Mouse (Mus musculus): ENCODE data around the gene Chst14.

The Chst14 gene

DNA sequence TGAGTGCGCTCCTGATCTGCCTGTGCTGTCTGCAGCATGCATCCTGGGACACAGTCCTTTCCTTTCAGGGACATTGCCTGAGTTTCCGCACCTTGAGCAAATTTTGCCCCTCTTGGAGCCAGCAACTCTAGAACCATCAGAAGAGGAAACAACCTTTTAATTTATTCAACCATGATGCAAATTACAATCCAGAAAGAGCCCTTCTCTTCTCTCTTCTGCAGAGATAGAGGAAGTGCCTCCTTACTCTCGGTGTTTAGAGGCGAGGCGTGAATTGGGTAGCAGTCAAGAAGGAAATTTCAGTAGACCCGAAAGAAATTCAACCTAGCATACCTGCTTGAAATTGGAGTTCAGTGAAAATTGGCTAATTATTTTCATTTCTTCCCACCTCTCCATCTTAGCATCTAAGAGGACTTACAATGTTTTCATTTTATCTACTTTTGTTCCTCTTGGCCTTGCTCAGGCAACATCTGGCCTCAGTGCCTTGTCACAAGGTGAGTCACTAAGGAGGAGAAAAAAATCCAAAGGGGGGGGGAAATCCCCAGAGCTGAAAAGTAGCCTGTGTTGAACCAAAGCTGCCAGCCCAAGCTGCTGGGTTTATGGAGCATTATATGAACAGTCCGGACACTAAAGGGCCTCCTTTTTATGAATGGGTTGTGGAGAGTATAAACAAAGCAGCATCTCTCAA is 20.7 kb upstream of the Chst14 start:
- DNase-seq (ENCODE audit: low read depth, low spot score): no peak

DNA sequence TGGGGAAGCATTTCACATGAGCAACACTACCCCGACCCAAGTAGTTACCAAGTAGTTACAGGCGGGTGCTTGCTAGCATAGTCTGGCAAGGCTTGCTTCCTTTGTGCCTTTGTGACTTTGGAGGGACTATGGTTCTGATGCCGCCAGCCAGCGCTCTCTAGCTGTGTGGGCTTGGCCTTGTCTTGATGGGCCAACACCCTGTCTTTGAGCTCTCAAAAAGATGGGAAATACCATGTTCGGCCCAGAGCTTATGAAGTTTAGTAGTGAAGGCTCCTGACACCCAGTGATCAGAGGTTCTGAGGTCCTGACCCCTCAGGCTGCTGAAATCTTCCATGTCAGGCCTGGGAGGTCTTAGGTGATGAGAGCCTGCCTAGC is 20.2 kb upstream of the Chst14 start:
- no peak for DNase-seq (ENCODE audit: low read depth, low spot score)

DNA sequence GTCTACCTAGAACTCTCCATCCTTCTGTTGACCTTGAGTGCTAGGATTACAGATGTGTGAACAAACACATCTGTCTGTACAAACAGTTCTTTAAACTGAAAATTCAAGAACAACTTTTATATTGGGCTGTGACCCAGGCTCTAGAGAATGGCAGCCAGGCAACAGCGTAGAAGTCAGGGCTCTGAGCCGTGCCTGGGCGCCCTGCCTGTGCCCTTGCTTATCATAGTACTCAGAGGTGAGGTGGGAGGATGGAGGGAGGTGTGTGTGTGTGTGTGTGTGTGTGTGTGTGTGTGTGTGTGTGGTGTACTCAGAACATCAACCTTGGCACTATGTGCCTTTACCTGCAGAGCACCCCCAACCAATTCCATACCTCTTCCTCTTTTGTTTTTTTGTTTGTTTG is 18.5 kb upstream of the Chst14 start:
- no peak for DNase-seq (ENCODE audit: low read depth, low spot score)

DNA sequence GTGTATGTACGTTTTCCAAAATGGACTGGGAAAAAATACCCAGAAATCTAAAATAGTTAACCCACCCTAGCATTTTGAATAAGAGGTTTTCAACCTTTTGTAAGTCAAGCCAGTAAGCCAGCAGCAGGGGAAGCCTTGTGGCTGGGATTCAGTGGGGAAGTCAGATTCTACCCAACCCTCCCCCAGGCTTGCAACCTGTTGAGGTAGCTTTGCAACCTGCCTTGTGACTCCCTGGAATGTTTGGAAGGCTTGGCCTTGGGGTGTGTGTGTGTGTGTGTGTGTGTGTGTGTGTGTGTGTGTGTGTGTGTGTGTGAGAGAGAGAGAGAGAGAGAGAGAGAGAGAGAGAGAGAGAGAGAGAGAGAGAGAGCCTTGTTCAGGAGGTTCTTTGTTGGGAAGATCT is 17.1 kb upstream of the Chst14 start:
- no peak for DNase-seq (ENCODE audit: low read depth, low spot score)

DNA sequence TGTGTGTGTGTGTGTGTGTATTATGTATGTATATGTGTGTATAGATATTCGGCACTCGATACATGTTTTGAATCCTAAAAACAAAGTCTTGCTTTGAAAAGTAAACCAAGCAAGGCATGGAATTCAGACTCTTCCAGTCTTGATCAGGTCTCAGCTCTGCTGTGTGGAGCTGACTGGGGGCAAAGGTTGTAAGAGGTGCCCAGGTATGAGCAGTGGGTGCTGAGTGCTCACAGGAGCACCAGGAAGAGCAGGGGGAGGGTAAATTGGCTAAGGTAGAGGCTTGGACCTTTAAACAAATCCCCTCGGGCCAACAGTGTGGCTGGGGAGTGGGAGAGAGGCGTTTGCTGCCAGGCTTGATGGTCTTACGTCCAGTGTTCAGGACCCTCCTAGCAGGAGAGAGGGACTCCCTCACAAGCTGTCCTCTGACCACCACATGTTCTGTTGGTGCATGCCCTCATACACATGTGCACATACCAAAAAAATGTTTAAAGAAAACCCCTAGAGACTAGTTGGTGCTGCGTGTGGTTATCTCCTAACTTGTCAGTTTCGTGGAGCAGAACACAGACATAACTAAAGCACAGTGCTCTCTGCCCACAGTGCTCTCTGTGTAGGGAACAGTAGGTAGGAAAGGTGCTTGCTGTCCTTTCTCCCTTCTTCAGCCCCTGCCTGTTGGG is 15.6 kb upstream of the Chst14 start:
- DNase-seq (ENCODE audit: low read depth, low spot score): no peak

DNA sequence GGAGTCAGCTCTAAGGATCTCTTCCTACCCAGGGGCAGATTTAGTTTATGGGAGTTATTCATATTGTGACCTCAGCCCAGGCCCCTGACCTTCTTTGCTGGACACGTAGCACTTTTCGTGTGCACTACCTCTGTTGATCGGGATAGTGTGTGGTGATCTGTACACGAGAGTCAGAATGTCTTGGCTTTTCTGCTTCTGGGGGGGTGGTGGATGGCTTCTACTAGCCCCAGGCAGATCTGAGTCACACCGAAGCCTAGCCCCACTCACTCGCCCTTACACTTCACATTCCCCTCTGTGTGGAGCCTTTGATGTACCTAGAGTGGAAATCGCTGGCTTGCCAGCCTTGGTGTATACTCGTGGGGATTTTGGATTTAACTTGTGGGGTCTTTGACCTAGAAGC is 13.6 kb upstream of the Chst14 start:
- no peak for DNase-seq (ENCODE audit: low read depth, low spot score)

DNA sequence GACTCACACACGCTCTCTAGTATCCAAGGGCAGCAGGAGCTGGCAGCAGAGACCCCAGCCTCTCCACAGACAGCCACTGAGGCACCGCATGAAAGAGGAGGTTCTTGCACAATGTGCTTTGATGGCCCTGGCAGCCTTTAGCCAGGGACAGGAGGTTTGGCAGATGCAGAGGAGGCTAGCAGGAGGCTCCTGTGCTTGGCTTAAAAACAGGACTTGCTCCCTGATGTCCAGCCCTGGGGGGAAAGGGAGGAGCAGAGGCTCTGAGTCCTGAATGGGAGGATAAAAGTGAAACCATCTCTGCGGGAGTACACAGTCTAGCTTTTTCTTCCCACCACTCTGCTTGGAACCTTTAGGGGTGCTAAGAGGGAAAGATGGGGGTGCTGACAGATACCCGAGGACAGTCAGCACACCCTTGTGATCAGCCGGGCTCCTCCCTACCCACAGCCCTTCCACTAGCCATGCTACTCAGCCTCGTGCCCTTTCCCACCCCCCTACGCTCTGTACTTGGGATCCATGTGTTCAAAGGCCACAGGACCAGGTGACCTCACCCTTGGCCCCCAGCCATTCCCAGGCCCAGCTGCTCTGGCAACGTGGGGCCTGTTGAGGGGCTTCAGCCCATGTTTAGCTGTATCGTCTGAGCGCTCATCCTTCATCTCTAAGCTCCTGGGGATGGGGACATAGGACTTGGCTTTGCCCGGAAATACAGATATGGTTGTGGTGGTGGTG is 12.6 kb upstream of the Chst14 start:
- no peak for DNase-seq (ENCODE audit: low read depth, low spot score)

DNA sequence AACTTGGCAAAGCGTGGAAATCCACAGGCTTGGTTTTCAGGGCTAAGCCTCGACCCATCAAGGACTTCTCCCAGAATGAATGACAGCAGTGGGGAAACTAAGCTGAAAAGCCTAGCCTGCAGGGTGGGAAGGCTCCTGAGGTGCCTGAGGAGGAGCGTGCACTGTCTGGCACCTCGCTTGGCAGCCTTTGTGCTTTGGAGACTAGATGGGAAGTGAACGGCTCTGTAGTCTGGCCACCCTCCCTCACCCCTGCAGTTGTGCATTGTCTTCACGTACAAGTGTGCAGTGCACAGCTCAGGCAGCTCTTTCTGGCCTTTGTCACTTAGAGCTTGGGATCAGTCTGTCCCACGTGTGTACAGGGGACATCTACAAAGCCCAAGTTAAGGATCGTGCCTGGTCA is 11.6 kb upstream of the Chst14 start:
- no peak for DNase-seq (ENCODE audit: low read depth, low spot score)

DNA sequence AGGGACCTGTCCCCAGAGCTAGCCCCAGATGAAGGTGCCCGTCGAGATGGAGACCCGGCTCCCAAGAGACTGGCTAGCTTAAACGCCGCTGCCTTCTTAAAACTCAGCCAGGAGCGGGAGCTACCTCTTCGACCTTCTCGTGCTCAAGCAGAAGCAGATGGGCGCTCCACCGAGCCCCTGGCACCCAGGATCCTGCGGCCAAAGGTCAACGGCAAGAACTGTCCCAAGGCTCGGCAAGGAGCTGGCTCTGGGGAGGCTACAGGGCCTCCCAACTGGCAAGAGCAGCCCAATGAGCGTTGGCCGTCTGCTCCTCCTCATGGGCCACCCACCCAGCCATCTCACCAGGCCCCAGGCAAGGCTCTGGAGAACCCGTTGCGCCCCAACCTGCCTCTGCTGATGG is 9.9 kb upstream of the Chst14 start:
- DNase-seq (ENCODE audit: low read depth, low spot score): no peak

DNA sequence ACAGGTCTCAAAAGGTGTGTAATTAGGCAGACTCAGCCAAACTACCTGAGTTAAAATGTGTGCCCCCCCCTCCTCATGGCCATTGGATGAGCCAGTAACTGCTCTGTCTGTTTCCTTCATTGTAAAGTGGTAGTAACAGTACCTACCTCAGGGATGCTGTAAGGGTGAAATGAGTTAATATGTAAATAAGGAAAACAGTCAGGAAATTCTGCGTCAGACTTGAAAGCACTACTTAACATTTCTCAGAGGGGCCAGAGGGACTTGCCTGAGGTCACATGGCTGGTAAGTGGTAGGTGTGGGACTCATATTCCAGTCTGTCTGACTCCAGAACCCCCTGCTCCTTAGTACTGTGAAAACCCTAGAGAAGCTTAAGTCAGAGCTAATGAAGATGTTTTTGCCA is 7.8 kb upstream of the Chst14 start:
- no peak for DNase-seq (ENCODE audit: low read depth, low spot score)

DNA sequence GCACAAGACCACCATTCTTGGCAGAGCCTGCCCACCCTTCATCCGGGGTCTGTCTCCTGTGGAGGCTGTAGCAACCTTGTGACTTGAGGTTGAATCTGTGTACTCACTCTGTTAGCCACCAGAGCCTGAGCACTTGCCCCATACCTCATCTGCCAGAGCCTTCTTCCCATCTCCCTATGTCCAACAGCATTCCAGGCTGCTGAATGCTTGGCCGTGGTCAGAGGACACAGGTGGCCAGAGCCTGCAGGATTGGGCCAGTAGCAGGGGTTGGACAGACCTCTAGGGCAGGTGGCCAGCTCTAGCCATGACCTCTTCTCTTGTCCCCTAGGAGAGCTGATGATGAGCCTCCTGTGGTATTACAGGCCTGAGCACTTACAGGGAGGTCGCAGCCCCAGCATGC is 5.9 kb upstream of the Chst14 start:
- no peak for DNase-seq (ENCODE audit: low read depth, low spot score)

DNA sequence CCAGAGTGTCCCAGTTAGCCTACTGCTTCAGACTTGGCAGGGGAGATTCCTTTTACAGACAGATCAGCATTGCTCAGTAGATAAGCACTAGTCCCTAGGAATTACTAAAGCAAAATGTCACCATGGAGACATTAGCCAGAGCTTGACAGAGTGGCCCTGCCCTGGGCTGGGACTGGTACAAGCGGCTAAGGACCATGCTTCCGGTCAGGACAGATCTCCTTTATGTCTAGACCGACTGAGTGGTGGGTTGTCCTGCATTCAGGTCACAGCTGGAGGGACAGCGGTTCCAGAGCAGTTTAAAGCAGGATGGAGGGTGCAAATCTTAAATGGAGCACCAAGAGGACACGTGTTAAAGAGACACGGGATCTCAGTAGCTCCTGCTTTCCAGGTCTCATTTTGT is 344 bp upstream of the Chst14 start:
- no peak for DNase-seq (ENCODE audit: low read depth, low spot score)

DNA sequence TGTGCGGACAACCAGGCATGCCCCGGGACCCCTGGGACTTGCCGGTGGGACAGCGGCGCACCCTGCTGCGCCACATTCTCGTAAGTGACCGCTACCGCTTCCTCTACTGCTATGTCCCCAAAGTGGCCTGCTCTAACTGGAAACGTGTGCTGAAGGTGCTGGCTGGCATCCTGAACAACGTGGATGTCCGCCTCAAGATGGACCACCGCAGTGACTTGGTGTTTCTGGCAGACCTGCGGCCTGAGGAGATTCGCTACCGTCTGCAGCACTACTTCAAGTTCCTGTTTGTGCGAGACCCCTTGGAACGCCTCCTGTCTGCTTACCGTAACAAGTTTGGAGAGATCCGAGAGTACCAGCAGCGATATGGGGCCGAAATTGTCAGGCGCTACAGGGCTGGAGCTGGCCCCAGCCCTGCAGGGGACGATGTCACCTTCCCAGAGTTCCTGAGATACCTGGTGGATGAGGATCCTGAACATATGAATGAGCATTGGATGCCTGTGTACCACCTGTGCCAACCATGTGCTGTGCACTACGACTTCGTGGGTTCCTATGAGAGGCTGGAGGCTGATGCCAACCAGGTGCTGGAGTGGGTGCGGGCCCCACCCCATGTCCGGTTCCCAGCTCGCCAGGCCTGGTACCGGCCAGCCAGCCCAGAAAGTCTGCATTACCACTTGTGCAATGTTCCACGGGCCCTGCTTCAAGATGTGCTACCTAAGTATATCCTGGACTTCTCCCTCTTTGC is 873 bp downstream of the Chst14 start:
- DNase-seq (ENCODE audit: low read depth, low spot score): no peak

DNA sequence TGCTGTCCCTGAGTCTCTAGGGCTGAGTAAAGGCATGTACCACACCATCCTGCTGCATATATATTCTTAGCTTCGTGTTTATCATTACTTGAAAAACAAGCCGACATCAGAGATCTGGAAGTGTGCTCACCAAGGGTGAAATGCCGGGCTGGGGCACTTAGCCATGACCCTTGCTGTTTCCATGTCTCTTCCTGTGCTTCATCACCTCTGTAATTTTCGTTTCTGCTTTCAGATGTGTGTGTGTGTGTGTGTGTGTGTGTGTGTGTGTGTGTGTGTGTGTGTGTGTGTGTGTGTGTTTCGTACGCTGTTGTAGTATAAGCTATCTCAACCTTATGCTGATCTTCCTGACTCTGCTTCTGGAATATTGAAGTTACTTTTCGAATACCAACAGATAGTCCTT is 15.0 kb downstream of the Chst14 start:
- DNase-seq (ENCODE audit: low read depth, low spot score): no peak

DNA sequence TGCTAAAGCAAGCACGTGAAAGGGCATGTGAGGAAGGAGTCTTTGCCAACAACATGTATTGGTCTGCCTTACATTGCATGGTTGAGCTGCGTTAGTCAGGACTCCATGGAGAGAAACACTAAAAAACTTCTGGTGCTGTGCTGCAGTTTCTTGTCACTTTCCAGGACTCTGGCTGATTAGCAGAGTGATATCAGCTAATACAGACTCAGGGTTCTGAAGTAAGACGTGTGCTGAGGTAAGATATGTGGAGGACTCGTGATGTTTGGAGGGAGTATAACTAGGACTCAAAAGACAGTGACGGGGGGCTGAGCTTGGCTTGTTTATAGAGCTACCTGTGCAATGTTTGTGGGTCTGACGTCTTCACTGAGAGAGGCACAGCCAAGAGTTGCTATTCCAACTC is 16.9 kb downstream of the Chst14 start:
- DNase-seq (ENCODE audit: low read depth, low spot score): no peak

DNA sequence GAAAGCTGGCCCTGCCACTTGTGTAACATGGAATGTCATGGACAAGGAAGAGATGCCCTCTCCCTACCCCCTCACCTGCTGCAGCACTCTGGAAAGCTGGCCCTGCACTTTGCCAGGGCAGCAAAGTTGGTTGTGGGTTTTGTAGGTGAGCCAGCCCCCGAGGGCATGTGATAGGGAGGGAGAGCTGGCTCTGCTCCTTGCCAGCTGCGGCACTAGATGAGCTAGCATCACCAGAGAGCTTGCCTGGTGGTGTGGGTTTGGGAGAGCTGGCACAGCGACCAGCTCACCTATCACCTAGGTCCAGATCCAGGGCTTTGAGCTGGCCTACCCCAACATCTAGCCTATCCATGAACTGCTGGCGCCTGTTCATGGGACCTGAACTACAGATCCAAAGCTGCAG is 22.5 kb downstream of the Chst14 start:
- DNase-seq (ENCODE audit: low read depth, low spot score): no peak

DNA sequence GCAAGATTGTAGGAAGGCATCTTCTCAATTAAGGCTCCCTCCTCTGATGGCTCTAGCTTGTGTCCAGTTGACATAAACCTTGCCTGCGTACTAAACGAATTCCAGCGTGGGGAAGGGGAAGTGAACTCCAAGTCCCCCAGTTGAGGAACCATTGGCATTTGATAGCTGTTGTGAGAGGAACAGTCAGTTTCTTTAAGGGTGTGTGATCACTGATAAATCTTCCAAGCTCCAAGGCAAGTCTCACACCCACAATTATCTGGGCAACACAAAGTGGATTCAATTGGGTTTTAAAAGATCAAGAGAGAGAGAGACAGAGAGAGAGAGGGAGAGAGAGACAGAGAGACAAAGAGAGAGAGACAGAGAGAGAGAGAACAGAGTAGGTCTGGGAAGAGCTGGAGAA is 23.4 kb downstream of the Chst14 start:
- no peak for DNase-seq (ENCODE audit: low read depth, low spot score)

DNA sequence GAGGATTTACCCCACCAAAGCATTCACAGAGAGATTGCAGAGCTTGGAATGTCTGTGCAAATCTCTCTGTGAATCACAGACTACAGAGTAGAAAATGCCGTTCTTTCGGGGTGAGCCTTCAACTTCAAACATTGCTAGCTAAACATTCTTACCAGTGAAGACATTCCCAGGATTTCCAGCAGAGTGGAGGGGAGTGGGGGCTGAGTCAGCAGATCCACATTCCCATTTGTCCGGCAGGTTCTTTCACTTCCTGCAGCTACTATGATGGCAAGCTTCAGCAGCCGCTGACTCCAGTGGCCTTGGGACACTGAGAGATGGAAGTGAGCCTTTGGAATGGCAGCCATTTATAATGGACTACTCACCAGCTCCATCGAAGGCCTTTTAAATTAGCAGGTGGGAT is 30.2 kb downstream of the Chst14 start:
- no peak for DNase-seq (ENCODE audit: low read depth, low spot score)

DNA sequence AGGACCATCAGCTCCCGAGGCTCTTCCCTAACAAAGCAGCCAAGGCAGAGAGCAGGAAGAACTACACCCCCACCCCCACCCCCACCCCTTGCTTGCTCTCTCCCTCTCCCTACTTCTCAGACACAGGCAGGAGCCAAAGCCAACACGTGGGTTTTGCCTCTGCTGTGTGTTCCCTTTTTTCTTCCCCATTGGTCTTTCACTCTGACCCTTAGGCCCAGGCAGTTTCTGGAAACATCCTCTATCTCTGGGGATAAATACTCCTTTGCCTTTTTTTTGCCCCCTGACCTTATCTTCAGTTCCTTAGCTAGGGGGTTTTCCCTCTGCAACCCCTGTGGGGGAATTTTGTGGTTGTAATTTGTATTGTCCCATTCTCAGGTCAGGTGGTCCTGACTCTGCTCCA is 33.3 kb downstream of the Chst14 start:
- DNase-seq (ENCODE audit: low read depth, low spot score): no peak

DNA sequence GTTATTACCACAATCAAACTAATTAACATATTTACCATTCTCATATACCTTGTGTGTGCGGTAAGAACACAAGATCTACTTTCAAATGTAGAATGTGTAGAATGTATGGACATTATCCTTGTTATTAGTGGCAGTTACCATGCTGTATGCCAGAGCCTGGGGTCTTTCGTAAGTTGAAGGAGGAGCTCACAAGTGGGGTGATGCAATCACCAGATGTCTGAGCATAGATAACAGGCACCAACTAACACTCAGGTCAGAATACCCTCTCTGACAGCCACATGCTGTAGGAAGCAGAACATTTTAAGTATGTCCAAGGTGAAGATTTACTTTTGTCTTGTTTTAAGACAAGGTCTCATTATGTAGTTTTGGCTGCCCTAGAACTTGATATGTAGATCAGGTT is 34.1 kb downstream of the Chst14 start:
- no peak for DNase-seq (ENCODE audit: low read depth, low spot score)

DNA sequence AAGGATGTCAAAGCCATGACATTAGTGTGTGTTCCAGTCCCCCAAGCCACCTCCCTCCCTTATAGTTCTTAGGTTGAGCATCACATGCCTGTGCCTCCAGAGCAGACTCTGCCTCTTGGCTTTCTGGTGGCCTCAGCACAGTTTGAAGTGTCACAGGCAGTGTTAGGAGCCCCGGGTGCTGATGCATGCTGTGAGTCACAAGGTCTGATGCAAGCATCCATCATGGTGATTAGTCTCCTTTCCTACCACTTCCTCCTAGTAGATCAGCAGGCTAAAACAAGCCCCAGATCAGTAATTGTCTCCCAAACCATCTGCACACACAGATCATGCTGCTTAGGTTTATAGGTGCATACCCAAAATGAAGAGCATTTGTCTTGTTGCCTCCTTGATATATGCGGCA is 35.2 kb downstream of the Chst14 start:
- no peak for DNase-seq (ENCODE audit: low read depth, low spot score)

DNA sequence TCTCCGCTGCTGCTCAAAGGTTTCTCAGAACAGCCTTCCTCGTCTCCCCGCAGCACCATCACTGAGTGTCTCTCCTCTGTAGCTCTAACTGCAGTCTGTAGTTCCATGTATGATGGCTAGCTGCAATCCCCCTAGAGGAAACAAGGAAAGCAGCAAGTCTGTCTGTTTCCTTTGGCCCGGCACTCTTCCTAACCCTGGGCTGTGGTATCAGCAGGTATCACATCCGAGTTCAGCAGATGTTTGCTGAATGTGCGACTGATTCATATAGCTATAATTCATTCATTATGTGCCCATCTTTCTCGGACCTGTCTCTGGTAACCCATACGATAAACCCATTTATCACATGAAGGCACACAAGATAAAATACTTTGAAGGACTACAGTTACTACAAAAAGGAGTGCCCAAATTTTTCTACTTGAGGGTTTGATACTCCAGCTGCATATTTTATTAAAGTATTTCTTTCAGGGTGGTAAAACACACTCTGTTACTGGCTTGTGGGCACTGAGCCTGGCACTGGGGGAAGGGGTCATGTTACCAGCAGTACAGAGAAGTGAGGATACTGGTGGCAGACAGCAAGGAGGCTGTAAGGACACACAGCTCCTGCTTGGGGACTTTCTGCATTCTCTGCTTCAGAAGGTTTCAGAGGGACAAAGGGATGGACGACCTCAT is 36.8 kb downstream of the Chst14 start:
- DNase-seq (ENCODE audit: low read depth, low spot score): no peak
